Mouse (Mus musculus): ENCODE measurements at regions not wholly inside any gene's neighbourhood (a gene's known extent, or its start where the extent isn't known, plus 50 kb on each side); places are given as distances from the start of the nearest gene placed in this dataset.

GRCm38 (mm10) chr13:57350828-57351227 lies 455.0 kb upstream of the Trpc7 start:
- no peak for DNase-seq (ENCODE audit: extremely low read depth, low read depth, low spot score)
- no peak overlapping the region for H3K4me3 ChIP-seq (ENCODE audit: insufficient read depth, low read depth, low read length)
- TF ChIP-seq CTCF (IDR thresholded peaks at IDR 0.05; ENCODE audit: low read depth, low read length) (no peak), POLR2A (IDR thresholded peaks at IDR 0.05; ENCODE audit: extremely low read depth, insufficient read depth, low read length) (no peak)
- H3K36me3 ChIP-seq (ENCODE audit: control insufficient read depth, insufficient read depth, low read length): no peaks in the 10 kb centered on the region
- 82% methylated on average over 2 of the region's 2 CpGs for WGBS
- no peaks in the 10 kb centered on the region for H3K27me3 ChIP-seq (ENCODE audit: control insufficient read depth, insufficient read depth, low read length)
- no peak overlapping the region for H3K9ac ChIP-seq (ENCODE audit: low read depth, low read length)
- H3K27ac ChIP-seq (replicated peaks; ENCODE audit: insufficient read depth, low read depth, low read length): no peak overlapping the region
- no peaks in the 10 kb centered on the region for H3K4me1 ChIP-seq (ENCODE audit: control insufficient read depth, insufficient read depth, low read length)
- H3K79me2 ChIP-seq (ENCODE audit: control insufficient read depth, insufficient read depth, low read length): no peaks in the 10 kb centered on the region

- Histone ChIP-seq H3K4me3 (ENCODE audit: insufficient read depth, low read depth, low read length) (no peak overlapping the region), H3K27ac (replicated peaks; ENCODE audit: insufficient read depth, low read depth, low read length) (no peak overlapping the region), H3K27me3 (ENCODE audit: control insufficient read depth, insufficient read depth, low read length) (no peaks in the 10 kb centered on the region), H3K79me2 (ENCODE audit: control insufficient read depth, insufficient read depth, low read length) (no peaks in the 10 kb centered on the region), H3K4me1 (ENCODE audit: control insufficient read depth, insufficient read depth, low read length) (no peaks in the 10 kb centered on the region), H3K9ac (ENCODE audit: low read depth, low read length) (no peak overlapping the region), H3K36me3 (ENCODE audit: control insufficient read depth, insufficient read depth, low read length) (no peaks in the 10 kb centered on the region)
- WGBS: 82% methylated on average over 6 of the region's 6 CpGs
- DNase-seq (ENCODE audit: extremely low read depth, low read depth, low spot score): no peak
- TF ChIP-seq CTCF (IDR thresholded peaks at IDR 0.05; ENCODE audit: low read depth, low read length): no peak
- TF ChIP-seq POLR2A (IDR thresholded peaks at IDR 0.05; ENCODE audit: extremely low read depth, insufficient read depth, low read length): no peak
Observed at GRCm38 (mm10) chr13:57338676-57339075, 442.9 kb upstream of the Trpc7 start.

- no peak overlapping the region for H3K9ac ChIP-seq (ENCODE audit: low read depth, low read length)
Observed at GRCm38 (mm10) chr13:57336596-57336995, 440.8 kb upstream of the Trpc7 start.

DNA sequence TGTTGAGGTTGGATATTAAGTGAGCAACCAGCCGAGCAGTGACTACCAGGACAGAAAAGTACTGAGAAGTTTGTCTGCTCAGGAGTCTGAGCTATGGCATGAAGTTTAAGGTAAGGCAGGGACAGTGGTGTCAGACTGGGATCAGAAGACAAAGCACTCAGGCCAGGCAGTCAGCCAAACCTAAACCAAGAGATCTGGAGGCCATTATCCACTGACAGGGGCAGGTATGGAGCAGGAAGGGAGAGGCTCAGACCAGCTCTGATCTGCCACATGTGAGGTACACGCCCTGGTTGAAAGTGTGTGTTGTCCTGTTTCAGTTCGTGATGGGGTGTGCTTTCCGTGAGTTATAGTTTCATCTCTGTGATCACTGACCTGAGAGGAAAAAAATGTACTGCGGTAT lies 437.2 kb upstream of the Trpc7 start:
- no peaks in the 10 kb centered on the region for H3K36me3 ChIP-seq (ENCODE audit: control insufficient read depth, insufficient read depth, low read length)
- DNase-seq (ENCODE audit: extremely low read depth, low read depth, low spot score): no peak
- H3K27me3 ChIP-seq (ENCODE audit: control insufficient read depth, insufficient read depth, low read length): no peaks in the 10 kb centered on the region
- H3K79me2 ChIP-seq (ENCODE audit: control insufficient read depth, insufficient read depth, low read length): no peaks in the 10 kb centered on the region
- WGBS: 87% methylated on average over 5 of the region's 5 CpGs
- no peak overlapping the region for H3K9ac ChIP-seq (ENCODE audit: low read depth, low read length)
- no peak overlapping the region for H3K27ac ChIP-seq (replicated peaks; ENCODE audit: insufficient read depth, low read depth, low read length)
- no peak overlapping the region for H3K4me3 ChIP-seq (ENCODE audit: insufficient read depth, low read depth, low read length)
- TF ChIP-seq POLR2A (IDR thresholded peaks at IDR 0.05; ENCODE audit: extremely low read depth, insufficient read depth, low read length) (no peak), CTCF (IDR thresholded peaks at IDR 0.05; ENCODE audit: low read depth, low read length) (no peak)
- H3K4me1 ChIP-seq (ENCODE audit: control insufficient read depth, insufficient read depth, low read length): no peaks in the 10 kb centered on the region

More at GRCm38 (mm10) chr13:57336596-57336995, 440.8 kb upstream of the Trpc7 start:
- no peaks in the 10 kb centered on the region for H3K27me3 ChIP-seq (ENCODE audit: control insufficient read depth, insufficient read depth, low read length)
- no peaks in the 10 kb centered on the region for H3K36me3 ChIP-seq (ENCODE audit: control insufficient read depth, insufficient read depth, low read length)
- no peak overlapping the region for H3K4me3 ChIP-seq (ENCODE audit: insufficient read depth, low read depth, low read length)
- no peak overlapping the region for H3K27ac ChIP-seq (replicated peaks; ENCODE audit: insufficient read depth, low read depth, low read length)
- TF ChIP-seq CTCF (IDR thresholded peaks at IDR 0.05; ENCODE audit: low read depth, low read length): no peak
- TF ChIP-seq POLR2A (IDR thresholded peaks at IDR 0.05; ENCODE audit: extremely low read depth, insufficient read depth, low read length): no peak
- no peaks in the 10 kb centered on the region for H3K79me2 ChIP-seq (ENCODE audit: control insufficient read depth, insufficient read depth, low read length)
- 90% methylated on average over 8 of the region's 8 CpGs for WGBS
- no peak for DNase-seq (ENCODE audit: extremely low read depth, low read depth, low spot score)
- H3K4me1 ChIP-seq (ENCODE audit: control insufficient read depth, insufficient read depth, low read length): no peaks in the 10 kb centered on the region

DNA sequence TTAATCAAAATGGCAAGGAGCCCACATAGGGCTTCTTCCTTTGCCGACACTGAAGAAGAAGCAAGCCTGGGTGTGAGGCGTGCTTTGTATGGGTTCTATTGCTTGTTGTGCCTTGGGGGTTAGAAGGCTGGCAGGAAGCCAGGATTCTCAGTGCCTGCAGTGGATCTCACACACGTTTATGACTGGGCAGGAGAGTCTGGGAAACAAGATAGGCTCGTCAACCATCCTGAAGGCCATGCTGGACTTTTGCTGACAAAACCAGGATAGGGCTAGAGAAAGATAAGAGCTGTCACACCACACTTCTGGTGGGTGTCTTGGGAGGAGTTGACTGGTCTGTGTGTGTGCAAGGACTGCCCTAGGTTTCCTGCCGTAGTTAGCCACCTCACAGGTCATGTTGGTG lies 436.1 kb upstream of the Trpc7 start:
- H3K27me3 ChIP-seq (ENCODE audit: control insufficient read depth, insufficient read depth, low read length): no peaks in the 10 kb centered on the region
- no peak overlapping the region for H3K9ac ChIP-seq (ENCODE audit: low read depth, low read length)
- TF ChIP-seq POLR2A (IDR thresholded peaks at IDR 0.05; ENCODE audit: extremely low read depth, insufficient read depth, low read length) (no peak), CTCF (IDR thresholded peaks at IDR 0.05; ENCODE audit: low read depth, low read length) (no peak)
- DNase-seq (ENCODE audit: extremely low read depth, low read depth, low spot score): no peak
- no peaks in the 10 kb centered on the region for H3K36me3 ChIP-seq (ENCODE audit: control insufficient read depth, insufficient read depth, low read length)
- H3K4me3 ChIP-seq (ENCODE audit: insufficient read depth, low read depth, low read length): no peak overlapping the region
- H3K4me1 ChIP-seq (ENCODE audit: control insufficient read depth, insufficient read depth, low read length): no peaks in the 10 kb centered on the region
- no peak overlapping the region for H3K27ac ChIP-seq (replicated peaks; ENCODE audit: insufficient read depth, low read depth, low read length)
- H3K79me2 ChIP-seq (ENCODE audit: control insufficient read depth, insufficient read depth, low read length): no peaks in the 10 kb centered on the region
- 63% methylated on average over 5 of the region's 5 CpGs for WGBS

DNA sequence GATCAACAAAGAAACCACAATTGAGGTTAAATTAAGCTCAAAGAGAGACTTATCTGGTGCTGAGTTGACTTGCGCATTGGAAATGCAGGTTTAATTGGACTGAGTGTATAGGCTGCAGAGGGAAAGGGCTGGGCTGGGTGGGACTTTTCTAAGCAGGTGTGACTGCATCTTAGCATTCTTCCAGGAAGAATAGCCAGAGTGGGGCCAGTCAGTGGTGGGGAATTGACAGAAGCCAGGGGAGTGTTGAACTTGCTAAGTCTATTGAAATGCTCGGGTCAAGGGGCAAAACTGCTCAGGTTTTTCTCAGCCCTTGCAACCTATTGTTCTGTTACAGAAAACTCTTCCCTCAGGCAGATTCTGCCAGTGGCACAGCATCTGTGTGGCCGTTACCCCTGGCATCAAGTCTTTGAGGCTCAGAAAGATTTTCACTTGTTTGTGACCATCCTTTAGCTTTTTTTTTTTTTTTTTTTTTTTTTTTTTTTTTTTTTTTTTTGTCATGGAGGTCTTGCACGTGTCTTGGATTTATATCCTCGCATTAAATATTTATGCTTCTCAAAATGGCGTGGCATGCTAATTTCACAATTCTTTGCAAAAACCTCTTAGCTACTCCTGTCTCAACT lies 429.6 kb upstream of the Trpc7 start:
- H3K4me1 ChIP-seq (ENCODE audit: control insufficient read depth, insufficient read depth, low read length): no peaks in the 10 kb centered on the region
- WGBS: 82% methylated on average over 6 of the region's 6 CpGs
- no peaks in the 10 kb centered on the region for H3K27me3 ChIP-seq (ENCODE audit: control insufficient read depth, insufficient read depth, low read length)
- no peak for DNase-seq (ENCODE audit: extremely low read depth, low read depth, low spot score)
- H3K9ac ChIP-seq (ENCODE audit: low read depth, low read length): no peak overlapping the region
- H3K27ac ChIP-seq (replicated peaks; ENCODE audit: insufficient read depth, low read depth, low read length): no peak overlapping the region
- TF ChIP-seq POLR2A (IDR thresholded peaks at IDR 0.05; ENCODE audit: extremely low read depth, insufficient read depth, low read length) (no peak), CTCF (IDR thresholded peaks at IDR 0.05; ENCODE audit: low read depth, low read length) (no peak)
- no peaks in the 10 kb centered on the region for H3K79me2 ChIP-seq (ENCODE audit: control insufficient read depth, insufficient read depth, low read length)
- no peaks in the 10 kb centered on the region for H3K36me3 ChIP-seq (ENCODE audit: control insufficient read depth, insufficient read depth, low read length)
- H3K4me3 ChIP-seq (ENCODE audit: insufficient read depth, low read depth, low read length): no peak overlapping the region

Data from liver, adult 2 months (tissue).